Mouse (Mus musculus): ENCODE results near the gene Isg15.

- no peak for TF ChIP-seq EP300 (IDR thresholded peaks at IDR 0.05; ENCODE audit: low read depth)
- no peak for TF ChIP-seq CTCF (IDR thresholded peaks at IDR 0.05; ENCODE audit: low read depth)
Observed at GRCm38 (mm10) chr4:156197131-156197828, 3.3 kb downstream of the Isg15 start, which contains the start of gene Agrn.

Data from liver, embryonic 14.5 days (tissue).